Mouse (Mus musculus) small intestine, adult 2 months (tissue): ENCODE results near the gene Coq5.

ENCODE experiments used
- CTCF ChIP-seq: fragments of 200-500 bp; IDR thresholded peaks from 2 replicates; pipeline ENCODE4 v1.5.1; 2012; ENCODE audit warnings: low read depth, mild to moderate bottlenecking, control low read depth, inconsistent platforms, low read length, moderate library complexity, mixed read lengths; ENCODE audit not compliant: insufficient replicate concordance, insufficient read length; ENCODE audit errors: extremely low read depth
- POLR2A ChIP-seq: fragments of 200-500 bp; IDR thresholded peaks from 2 replicates; pipeline ENCODE4 v1.6.1; 2012; ENCODE audit warnings: low read depth, mild to moderate bottlenecking, control low read depth, inconsistent platforms, low read length, moderate library complexity

- TF ChIP-seq CTCF (peak; percentile 18; the same call in 1 of the 2 replicates), POLR2A (no peak)
These were observed 5.3 kb downstream of the Coq5 start for GRCm38 (mm10) chr5:115284735-115285134.
